Mouse (Mus musculus) hindbrain, embryonic 14.5 days (tissue): ENCODE measurements at regions not wholly inside any gene's neighbourhood (a gene's known extent, or its start where the extent isn't known, plus 50 kb on each side); places are given as distances from the start of the nearest gene placed in this dataset.

ENCODE experiments used
- ATAC-seq: fragments of 200-750 bp; cut with Nextera tagmentation; 2 replicates; pipeline ENCODE4 v1.8.0; 2017; ENCODE audit warnings: moderate number of reproducible peaks, mild to moderate bottlenecking, moderate TSS enrichment, moderate library complexity; ENCODE audit not compliant: low FRiP score
- DNase-seq: peaks from one replicate; pipeline ENCODE4 v3.0.0-alpha.2; 2015; ENCODE audit warnings: low spot score
- H3K27ac ChIP-seq: fragments of 300-500 bp; sonication (generic); 2 replicates; pipeline ENCODE4 v1.5.1; 2014; ENCODE audit warnings: mild to moderate bottlenecking, moderate library complexity
- H3K27me3 ChIP-seq: fragments of 300-500 bp; sonication (generic); 2 replicates; pipeline ENCODE4 v1.6.1; 2014; ENCODE audit warnings: mild to moderate bottlenecking, low read length, mixed read lengths; ENCODE audit not compliant: control insufficient read depth, insufficient read depth
- H3K36me3 ChIP-seq: fragments of 300-500 bp; sonication (generic); replicated peaks from 2 replicates; pipeline ENCODE4 v1.6.1; 2014; ENCODE audit not compliant: control insufficient read depth, insufficient read depth
- H3K4me1 ChIP-seq: fragments of 300-500 bp; sonication (generic); replicated peaks from 2 replicates; pipeline ENCODE4 v1.6.1; 2014; ENCODE audit warnings: antibody characterized with exemption, low read length, mixed read lengths; ENCODE audit not compliant: control insufficient read depth, insufficient read depth
- H3K4me2 ChIP-seq: fragments of 300-500 bp; sonication (generic); replicated peaks from 2 replicates; pipeline ENCODE4 v1.6.1; 2014; ENCODE audit warnings: mild to moderate bottlenecking, moderate library complexity
- H3K4me3 ChIP-seq: fragments of 300-500 bp; sonication (generic); replicated peaks from 2 replicates; pipeline ENCODE4 v1.5.1; 2014; ENCODE audit warnings: mild to moderate bottlenecking, low read length
- H3K9ac ChIP-seq: fragments of 300-500 bp; sonication (generic); 2 replicates; pipeline ENCODE4 v1.6.1; 2014
- H3K9me3 ChIP-seq: fragments of 300-500 bp; sonication (generic); 2 replicates; pipeline ENCODE4 v1.6.1; 2016; ENCODE audit warnings: low read length; ENCODE audit not compliant: control insufficient read depth
- WGBS: fragments of 180-500 bp; shearing (Covaris S2); extraction: QIAGEN DNeasy Blood & Tissue Kit; methylation state at CpG from one replicate; pipeline ENCODE4 v1.1.7; 2014; 5-methylcytosine and 5-hydroxymethylcytosine counted together

DNA sequence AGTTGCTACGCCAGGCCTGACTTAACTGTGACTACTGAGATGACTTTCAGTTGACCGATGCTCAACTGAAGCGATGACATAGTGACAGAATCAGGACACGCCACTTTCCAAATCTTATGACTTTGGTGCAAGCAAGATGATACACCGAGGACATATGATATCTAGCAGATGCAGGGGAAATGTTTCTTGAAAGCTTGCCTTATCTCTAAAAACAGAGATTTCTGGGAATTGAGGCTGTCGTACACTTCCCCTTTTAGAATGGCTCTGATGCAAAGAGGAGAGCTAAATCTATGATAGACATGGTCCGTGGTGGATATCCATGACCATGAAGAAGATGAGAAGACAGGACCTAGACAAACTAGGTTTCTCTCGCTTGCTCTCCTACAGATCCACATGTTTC lies 167.8 kb upstream of the Dyrk2 start:
- no peak for ATAC-seq
- Histone ChIP-seq H3K27ac (no peak overlapping the region), H3K4me3 (no peak overlapping the region), H3K9me3 (no peaks in the 10 kb centered on the region), H3K4me1 (no peaks in the 10 kb centered on the region), H3K4me2 (no peak overlapping the region), H3K36me3 (no peaks in the 10 kb centered on the region), H3K9ac (no peak overlapping the region), H3K27me3 (no peaks in the 10 kb centered on the region)
- DNase-seq = no peak
- WGBS = 92% methylated on average over 8 of the region's 8 CpGs

- no peaks in the 10 kb centered on the region for H3K9me3 ChIP-seq
- H3K4me1 ChIP-seq = no peaks in the 10 kb centered on the region
- 89% methylated on average over 5 of the region's 5 CpGs for WGBS
- H3K27me3 ChIP-seq = no peaks in the 10 kb centered on the region
- H3K4me2 ChIP-seq = no peak overlapping the region
- ATAC-seq (no peak), DNase-seq (no peak)
- no peak overlapping the region for H3K9ac ChIP-seq
- H3K4me3 ChIP-seq = no peak overlapping the region
- no peak overlapping the region for H3K27ac ChIP-seq
- H3K36me3 ChIP-seq = no peaks in the 10 kb centered on the region
Observed at GRCm38 (mm10) chr10:119035863-119036262, 165.9 kb upstream of the Dyrk2 start.

- Histone ChIP-seq H3K9me3 (no peaks in the 10 kb centered on the region), H3K4me3 (no peak overlapping the region), H3K36me3 (no peaks in the 10 kb centered on the region), H3K4me1 (no peaks in the 10 kb centered on the region), H3K4me2 (no peak overlapping the region), H3K27me3 (no peaks in the 10 kb centered on the region), H3K9ac (no peak overlapping the region), H3K27ac (no peak overlapping the region)
- no peak for ATAC-seq
- WGBS = 79% methylated on average over 4 of the region's 4 CpGs
- DNase-seq = no peak
Observed at GRCm38 (mm10) chr10:119034396-119034795, 164.4 kb upstream of the Dyrk2 start.

DNA sequence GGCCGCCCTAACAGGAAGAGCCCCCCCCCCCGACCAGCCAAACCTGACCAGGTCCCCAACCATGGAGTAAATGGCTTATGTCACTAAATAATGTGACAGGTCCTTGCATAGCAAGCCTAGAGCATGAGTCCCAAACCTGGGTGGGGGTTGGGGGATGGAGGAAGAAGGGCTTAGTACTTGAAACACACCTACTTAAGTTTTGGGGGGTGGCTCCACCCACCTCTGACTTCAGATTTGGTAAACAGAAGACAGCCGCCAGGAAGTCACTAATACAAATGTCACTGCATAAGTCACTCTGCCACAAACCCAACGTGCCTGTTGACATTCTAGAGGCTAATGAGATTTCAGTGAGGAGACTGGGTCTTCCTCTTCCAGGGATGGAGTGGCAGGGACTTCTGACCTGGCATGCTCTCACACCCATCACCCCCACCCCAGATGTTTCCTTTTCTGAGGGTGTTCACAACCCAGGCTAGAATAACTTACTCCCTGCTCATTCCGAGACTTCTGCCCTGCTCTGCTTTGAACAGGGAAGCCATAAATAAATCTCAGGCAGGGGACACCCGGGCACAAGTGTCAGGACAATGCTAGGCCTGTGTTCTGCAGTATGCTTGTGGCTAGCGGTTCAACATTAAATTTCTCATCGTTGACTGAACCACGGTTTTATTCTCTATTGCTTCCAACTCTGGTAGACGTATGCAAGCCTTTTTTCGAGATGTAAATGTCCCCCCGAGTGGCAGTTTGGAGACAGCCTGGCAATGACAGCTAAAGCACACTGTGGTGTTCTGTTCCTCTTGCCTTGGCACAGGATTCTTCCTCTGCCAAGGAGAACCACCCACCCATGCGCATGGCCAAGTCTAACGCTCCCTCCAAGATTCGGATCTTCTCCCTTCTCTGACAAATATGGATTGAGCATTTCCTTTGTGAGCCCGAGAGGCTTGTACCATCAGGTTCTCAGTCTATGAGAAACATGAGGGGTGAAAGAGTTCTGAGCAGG lies 161.6 kb upstream of the Dyrk2 start:
- WGBS = 82% methylated on average over 16 of the region's 16 CpGs
- Histone ChIP-seq H3K4me2 (no peak overlapping the region), H3K4me1 (no peaks in the 10 kb centered on the region), H3K27ac (no peak overlapping the region), H3K4me3 (no peak overlapping the region), H3K9me3 (no peaks in the 10 kb centered on the region), H3K36me3 (no peaks in the 10 kb centered on the region), H3K27me3 (no peaks in the 10 kb centered on the region), H3K9ac (no peak overlapping the region)
- DNase-seq (no peak), ATAC-seq (no peak)

DNA sequence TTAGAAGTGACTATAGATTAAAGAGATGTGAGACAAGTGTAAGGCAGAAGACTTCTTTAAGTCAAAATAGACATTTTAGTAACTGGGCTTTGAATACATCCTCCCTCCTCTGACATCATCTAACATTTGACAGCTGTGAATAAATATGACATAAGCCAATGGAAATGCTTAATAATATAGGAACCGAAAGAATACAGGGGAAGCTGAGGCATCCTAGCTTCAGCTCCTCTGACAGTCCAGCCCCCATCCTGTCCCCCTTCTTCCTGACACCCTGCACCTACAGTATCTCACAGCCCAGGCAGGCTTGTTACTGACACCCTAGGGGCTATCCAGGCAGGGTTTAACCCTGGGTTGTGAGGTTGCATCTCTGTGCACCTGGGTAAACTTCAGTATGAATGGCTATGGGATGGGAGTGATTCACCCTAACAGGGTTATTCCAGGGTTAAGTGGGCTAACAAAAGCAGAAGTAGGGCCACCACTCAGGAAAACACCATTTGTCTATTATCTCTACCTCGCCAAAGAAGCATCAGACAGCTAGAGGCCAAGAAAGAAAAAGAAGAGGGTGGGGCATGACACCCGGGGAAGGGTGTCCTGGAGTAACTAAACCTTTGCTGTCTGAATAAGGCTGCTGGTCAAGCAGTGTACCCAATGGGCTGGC lies 158.6 kb upstream of the Dyrk2 start:
- no peak for DNase-seq
- H3K27ac ChIP-seq = no peak overlapping the region
- no peaks in the 10 kb centered on the region for H3K9me3 ChIP-seq
- no peak overlapping the region for H3K9ac ChIP-seq
- H3K4me1 ChIP-seq = peaks cover 3% of the 10 kb centered on the region; the same call in 1 of the 2 replicates
- 69% methylated on average over 3 of the region's 3 CpGs for WGBS
- no peaks in the 10 kb centered on the region for H3K36me3 ChIP-seq
- ATAC-seq = no peak
- H3K4me2 ChIP-seq = no peak overlapping the region
- H3K4me3 ChIP-seq = no peak overlapping the region
- no peaks in the 10 kb centered on the region for H3K27me3 ChIP-seq

DNA sequence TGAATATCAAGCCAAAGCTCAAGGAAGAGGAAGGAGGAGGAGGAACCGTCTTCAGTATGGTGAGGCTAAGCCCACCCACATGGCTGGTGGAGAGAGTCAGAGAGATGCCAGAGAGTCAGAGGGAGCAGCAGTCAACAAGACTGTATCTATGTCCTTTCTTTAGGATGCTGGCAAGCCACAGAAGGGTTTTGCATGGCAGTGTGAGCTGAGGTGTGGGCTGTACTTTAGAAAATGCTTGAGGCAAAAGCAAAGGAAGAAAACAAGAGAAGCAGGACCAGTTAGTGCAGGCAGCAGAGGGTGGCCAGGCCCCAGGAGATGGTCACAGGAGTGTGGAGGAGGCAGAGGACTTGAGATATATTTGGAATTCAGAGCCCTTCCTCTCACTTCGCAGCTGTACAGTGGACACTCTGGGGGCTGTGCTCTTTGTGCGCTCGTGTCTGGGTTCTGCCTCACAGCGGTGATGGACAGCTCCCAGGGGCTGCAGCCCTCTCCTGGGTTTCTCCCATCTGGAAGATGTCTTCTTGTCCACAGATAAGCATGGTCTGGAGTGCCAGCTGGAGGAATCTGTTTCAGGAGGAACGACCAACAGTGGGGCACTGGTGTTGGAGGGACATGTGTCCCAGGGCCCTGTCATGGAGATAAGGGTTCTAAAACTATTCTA lies 157.4 kb upstream of the Dyrk2 start:
- H3K4me2 ChIP-seq = no peak overlapping the region
- no peak overlapping the region for H3K27ac ChIP-seq
- no peaks in the 10 kb centered on the region for H3K36me3 ChIP-seq
- no peak overlapping the region for H3K4me3 ChIP-seq
- WGBS = 63% methylated on average over 6 of the region's 6 CpGs
- H3K27me3 ChIP-seq = no peaks in the 10 kb centered on the region
- H3K4me1 ChIP-seq = peaks cover 3% of the 10 kb centered on the region; the same call in 1 of the 2 replicates
- H3K9me3 ChIP-seq = no peaks in the 10 kb centered on the region
- DNase-seq (no peak), ATAC-seq (no peak)
- H3K9ac ChIP-seq = no peak overlapping the region

DNA sequence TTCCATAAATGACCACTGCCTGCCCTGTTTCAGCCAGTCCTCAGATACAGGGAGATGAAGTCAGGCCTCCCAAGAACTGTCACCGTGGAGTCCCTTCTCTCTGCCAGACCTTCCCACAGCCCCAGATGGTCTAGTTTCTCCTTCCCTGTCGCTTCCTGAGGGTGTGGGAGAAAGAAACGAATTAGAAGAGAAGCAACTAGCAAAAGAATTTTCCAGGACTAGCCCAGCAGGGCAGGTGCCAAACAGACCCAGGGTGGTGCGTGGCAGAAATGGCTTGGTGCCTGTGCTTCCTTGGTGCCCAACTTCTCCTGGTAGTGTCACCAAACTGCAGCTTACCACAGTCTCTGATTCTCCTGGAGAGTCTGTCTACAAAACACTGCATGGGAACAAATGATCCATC lies 156.3 kb upstream of the Dyrk2 start:
- Histone ChIP-seq H3K27ac (no peak overlapping the region), H3K9me3 (no peaks in the 10 kb centered on the region)

DNA sequence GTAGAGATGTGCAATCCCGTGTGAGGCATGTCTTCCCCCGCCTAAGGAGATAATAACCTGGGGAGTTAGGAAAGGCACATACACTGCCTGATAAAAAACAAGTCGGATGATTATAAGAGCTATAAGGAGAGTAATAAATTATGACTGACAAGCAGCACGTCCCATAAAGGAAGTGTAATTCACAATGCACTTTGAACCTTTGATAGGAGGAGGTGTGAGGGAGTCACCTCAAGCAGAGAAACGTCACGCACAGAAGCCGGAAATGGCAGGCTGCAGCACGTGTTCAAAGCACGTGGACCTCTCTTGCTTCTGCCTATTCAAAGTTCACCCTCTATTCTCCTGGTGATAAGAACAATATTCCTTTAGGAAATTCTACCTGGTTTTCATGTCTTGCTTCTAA lies 154.4 kb upstream of the Dyrk2 start:
- Histone ChIP-seq H3K27me3 (no peaks in the 10 kb centered on the region), H3K4me3 (no peak overlapping the region), H3K4me2 (no peak overlapping the region), H3K4me1 (peaks cover 3% of the 10 kb centered on the region; the same call in 1 of the 2 replicates), H3K36me3 (no peaks in the 10 kb centered on the region), H3K9me3 (no peaks in the 10 kb centered on the region), H3K9ac (no peak overlapping the region), H3K27ac (no peak overlapping the region)
- no peak for ATAC-seq
- DNase-seq = no peak
- WGBS = 64% methylated on average over 9 of the region's 9 CpGs

More for the DNA sequence above, 156.3 kb upstream of the Dyrk2 start:
- H3K4me1 ChIP-seq = peaks cover 3% of the 10 kb centered on the region; the same call in 1 of the 2 replicates
- no peaks in the 10 kb centered on the region for H3K27me3 ChIP-seq
- no peak for ATAC-seq
- DNase-seq = no peak
- no peak overlapping the region for H3K9ac ChIP-seq
- H3K36me3 ChIP-seq = no peaks in the 10 kb centered on the region
- no peak overlapping the region for H3K4me3 ChIP-seq
- WGBS = 78% methylated on average over 4 of the region's 4 CpGs
- no peak overlapping the region for H3K4me2 ChIP-seq

- Histone ChIP-seq H3K9ac (no peak overlapping the region), H3K27ac (no peak overlapping the region), H3K27me3 (no peaks in the 10 kb centered on the region), H3K4me2 (no peak overlapping the region), H3K36me3 (no peaks in the 10 kb centered on the region), H3K4me1 (peaks cover 8% of the 10 kb centered on the region; the same call in 1 of the 2 replicates), H3K4me3 (no peak overlapping the region), H3K9me3 (no peaks in the 10 kb centered on the region)
- ATAC-seq (no peak), DNase-seq (no peak)
- 96% methylated on average over 10 of the region's 10 CpGs for WGBS
Observed at GRCm38 (mm10) chr10:119019082-119019481, 149.1 kb upstream of the Dyrk2 start.
